Mouse (Mus musculus) common myeloid progenitor, adult 5-6 weeks (primary cell): ENCODE measurements around the gene Syvn1. TPM values are rescaled to one million over a fixed set of nuclear protein-coding genes. Genes with fewer than 3 reads are reported as not detected.

Experiments used
- ATAC-seq: replicated peaks from 2 replicates; pipeline ENCODE4 v1.8.0; 2016; ENCODE audit warnings: low read depth, mild to moderate bottlenecking, moderate TSS enrichment, inconsistent platforms; ENCODE audit not compliant: poor library complexity, severe bottlenecking
- total RNA-seq: library from RNA; stranded (forward); fragments of 200-1000, 187-1606 nt; gene quantifications from 2 replicates; pipeline ENCODE4 v1.2.3, GENCODE M21; 2017

Gene Syvn1
- 5.9 and 6.5 TPM in 2 replicates for total RNA-seq

DNA sequence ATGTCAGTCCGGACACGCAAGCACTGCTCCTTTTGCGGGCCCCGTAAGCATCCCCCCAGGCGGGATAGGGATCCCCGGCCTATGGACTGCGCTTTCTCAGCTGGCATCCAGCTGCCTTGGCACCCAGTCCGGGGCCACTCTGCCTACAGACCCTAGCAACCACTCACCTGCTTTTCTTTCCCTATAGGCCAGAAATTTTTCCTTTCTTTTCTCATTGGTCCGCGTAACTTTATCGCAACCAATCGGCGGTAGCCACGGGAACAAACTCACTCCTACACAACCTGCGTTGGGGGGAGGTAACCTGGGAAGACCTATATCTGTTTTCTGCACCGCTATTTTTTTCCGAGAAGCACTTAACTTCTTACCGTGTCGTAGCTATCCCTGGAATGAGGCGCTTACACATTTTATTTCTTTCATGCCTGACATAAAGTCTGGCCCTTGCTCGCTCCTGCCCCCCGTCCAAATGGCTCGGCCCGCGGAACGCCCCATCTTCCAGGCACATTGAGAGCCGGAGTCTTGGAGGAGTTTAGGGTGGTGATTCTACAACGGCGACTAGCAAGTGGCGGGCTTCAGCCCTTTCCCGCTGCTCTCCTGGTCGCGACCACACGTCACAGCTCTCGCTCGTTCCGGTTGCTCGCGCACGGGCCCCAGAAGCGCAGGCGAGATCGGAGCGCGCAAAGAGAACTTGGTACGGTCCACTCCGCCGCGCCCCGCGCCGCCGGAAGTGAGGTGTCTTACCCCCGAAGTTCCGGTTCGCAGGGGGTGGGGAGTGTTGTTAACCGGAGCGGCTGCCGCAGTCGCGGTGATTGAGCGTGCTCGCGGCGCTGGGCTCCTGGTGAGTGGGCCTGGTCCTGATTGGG, at the start of gene Syvn1:
Gene Syvn1, plus strand, starts transcription at position 283 of the 860 bp plus-strand sequence.
- peak; percentile 84 for ATAC-seq

DNA sequence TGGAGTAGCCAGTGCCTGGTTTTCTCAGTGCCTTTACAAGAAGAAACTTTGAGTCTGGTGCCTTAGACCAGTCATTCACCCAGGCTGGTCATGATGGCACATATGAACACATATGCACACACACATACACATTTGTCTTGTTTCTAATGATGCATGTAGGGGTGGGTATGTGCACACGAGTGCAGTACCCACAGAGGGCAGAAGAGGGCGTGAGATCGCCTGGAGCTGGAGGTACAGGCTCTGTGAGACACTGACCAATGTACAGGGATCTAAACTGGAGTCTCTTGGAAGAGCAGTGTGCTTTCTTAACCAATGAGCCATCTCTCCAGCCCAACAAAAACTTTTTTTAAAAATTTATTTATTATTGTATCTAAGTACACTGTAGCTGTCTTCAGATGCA, 48.2 kb upstream of the Syvn1 start:
- no peak for ATAC-seq

DNA sequence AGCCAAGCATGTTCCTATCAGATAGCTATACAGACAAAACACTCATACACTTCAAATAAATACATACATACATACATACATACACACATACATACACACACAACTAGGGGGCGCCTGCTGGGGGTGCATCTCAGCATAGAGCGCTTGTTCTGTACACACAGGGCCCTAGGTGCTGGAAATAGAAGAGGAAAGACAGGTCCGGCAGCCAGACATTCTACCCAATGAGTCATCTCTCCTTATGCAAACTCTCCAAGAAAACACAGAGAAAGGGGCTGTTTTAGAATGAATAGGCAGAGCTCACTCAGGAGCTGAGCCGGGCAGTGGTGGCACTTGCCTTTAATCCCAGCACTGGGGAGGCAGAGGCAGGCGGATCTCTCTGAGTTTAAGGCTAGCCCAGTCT, 46.4 kb upstream of the Syvn1 start:
- no peak for ATAC-seq

DNA sequence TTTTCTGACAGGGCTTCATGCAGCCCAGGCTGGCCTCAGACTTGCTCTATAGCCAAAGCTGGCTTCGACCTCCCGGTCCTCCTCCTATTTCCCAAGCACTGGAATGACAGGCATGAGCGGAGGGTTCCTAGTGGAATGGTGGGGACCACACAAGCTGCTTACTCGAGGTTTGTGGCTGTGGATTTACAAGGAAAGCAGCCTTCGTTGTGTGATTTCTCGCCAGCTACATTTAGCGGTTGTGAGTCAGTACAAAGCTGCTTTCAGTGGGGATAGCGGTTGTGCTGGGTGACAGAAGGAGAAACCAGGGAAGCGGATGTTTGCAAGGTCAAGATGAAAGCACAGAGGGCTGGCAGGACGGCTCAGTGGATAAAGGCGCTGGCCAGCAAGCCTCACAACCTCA, 40.8 kb upstream of the Syvn1 start:
- ATAC-seq, result no peak

DNA sequence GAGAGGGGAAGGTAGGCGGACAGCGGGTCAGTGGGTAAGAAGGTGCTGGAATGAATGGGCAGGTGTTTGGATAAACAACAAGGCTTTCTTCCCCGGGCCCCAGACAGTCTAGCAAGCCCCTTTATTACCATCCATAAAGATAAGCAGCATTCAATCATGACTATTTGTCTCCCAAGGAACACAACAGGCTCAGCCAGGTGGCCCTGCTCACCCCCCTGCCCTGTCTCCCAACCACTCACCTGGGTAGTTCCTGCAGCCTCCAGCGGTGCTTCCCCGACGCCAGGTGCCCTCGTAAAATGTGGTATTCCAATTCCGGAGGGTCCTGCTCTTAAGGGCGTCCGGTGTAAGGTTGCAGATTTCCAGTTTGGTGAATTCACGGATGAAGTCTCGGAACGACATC, 39.4 kb upstream of the Syvn1 start:
- no peak for ATAC-seq

DNA sequence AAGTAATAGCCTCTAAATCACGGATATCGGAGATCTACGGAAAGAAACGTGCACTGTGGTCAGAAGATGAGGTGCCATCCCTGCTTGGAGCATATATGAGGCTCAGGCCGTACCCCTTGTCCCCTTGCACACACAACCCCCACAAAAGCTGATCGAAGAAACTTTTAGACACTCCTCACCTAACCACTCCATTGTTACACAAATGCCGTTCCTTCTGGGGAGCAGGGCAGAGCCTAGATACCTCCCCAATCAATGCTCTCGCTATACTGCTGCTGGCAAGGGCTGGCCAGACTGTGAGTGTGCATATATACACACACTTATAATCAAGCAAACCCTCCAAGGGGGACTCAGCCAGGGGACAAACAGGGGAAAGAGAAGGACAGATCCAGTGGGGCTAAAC, 37.2 kb upstream of the Syvn1 start:
- ATAC-seq, result no peak

DNA sequence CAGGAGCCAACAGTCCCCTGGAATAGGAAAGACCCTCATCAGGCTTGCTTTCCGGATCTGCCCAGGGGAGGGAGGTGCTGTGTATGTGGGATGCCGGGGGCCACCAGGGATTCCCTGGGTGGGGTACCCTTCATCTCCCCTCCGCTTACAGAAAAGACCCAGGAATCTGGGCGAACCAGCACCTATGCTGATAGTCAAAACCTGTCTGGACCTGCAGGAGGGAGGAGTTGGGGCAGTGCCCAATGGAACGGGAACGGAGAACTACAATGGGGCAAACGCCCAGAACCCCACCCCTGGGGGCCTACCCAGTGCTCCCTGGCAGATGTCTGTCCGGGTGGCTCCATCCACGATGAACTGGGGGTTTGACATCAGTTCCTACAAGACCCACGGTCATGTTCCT, 32.7 kb upstream of the Syvn1 start:
- ATAC-seq, result no peak

DNA sequence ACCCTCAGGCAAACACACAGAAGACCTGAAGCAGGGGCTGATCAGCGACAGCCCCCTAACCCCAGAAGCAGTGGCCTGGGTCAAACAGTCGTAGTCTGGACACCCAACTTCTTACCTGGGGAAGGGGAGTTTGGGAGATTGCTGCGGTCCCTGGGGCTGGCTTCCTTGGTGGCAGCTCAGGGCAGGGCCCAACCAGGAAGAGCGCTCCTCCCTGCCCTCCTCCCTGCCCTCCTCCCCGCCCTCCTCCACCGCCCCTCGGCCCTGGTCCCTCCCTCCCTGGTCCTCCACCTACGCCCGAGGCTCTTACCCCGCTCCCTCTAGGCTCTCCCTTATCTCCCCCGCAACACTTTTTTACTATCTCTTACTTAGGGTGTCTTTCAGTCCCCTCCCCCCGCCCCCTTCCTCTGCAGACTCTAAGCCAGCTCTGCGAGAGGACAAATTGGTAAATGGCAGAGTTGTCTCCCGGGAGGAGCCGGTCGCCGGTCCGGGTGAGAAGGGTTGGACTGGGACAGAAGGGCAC, 31.3 kb upstream of the Syvn1 start:
- peak; percentile 64 for ATAC-seq

DNA sequence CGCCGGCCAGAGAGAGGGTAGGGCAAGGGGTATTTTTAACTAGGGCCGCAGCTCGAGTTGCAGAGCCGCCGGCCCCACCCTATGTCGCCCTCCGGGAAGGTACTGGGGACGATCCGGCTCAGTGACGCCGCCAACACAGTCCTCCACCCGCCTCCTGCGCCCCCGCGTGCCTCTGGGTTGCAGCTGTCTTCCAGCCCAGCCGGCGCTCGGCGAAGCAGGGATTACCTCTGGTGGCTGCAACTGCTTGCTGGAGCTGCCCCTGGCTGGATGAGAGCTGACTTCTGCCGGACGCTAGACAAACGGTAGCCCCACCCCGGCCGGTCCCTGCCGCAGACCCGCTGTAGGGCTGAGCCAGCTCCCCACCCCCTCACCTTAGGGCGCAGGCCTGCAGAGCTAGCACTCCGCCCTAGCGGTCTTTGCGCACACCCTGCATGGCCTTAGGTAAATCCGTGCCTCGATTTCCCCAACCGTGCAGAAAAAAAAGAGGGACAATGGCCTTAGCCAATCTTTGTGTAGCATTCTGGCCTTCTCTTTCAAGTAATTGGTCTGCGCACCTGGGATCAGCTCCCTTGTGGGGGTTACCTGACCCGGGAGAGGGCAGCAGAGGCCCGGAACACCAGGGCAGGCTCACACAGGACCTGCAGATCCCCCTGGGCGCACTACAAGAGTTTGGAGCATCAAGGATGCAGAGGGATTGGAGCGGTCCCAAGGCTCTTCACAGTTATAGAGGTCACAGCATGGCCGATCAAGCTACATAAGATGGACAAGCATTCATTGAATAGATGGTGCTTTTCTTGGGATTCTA, 30.7 kb upstream of the Syvn1 start, which contains the start of gene Capn1:
Gene Capn1, minus strand, starts transcription at position 387 of the 805 bp plus-strand sequence.
- peak; percentile 62 for ATAC-seq

DNA sequence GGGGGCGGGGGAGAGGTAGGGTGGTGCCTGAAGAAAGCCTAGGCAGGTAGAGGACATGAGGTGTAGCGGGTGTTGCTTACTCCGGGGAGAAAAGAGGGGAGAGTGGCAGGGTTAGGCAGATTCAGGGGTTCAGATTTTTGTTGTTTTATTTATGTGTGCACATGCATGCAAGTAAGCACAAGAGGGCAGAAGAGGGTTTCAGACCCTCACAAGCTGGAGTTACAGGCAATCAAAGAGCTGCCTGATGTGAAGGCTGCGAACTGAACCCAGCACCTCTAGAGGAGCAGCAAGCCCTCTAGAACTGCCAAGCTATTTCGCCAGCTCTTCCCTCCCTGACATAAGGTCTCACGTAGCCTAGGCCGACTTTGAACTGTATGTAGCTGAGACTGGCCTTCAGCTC, 29.8 kb upstream of the Syvn1 start:
- no peak for ATAC-seq

DNA sequence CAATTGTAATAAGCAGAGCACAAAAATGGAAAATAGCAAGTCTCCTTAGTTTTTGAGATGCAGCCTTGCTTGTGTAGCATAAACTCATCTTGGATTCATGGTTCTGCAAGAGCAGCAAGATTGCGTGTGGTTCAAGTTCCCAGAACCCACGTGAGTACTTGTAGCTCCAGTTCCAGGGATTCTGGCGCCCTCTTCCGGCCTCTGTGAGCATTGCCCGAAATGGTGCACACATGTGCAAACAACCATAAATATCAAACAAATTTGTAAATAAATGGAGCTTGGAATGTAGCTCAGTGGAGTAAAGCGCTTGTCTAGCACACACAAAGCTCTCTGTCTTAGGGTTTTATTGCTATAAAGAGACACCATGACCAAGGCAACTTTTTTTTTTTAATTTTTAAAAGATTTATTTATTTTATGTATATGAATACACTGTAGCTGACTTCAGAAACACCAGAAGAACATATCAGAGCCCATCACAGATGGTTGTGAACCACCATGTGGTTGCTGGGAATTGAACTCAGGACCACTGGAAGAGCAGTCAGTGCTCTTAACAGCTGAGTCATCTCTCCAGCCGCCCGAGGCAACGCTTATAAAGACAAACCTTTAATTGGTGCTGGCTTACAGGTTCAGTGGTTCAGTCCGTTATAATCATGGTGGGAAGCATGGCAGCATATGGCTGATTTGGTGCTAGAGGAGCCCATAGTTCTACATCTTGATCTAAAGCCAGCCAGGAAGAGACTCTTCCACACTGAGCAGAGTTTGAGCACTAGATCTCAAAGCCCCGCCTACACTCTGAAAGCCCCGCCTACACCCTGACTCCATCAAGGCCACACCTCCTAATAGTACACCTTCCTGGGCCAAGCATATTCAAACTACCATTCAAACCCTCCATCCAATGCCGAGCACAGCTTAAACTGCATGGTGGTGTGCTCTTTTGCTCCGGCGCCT, 28.0 kb upstream of the Syvn1 start:
- peak; percentile 53 for ATAC-seq

DNA sequence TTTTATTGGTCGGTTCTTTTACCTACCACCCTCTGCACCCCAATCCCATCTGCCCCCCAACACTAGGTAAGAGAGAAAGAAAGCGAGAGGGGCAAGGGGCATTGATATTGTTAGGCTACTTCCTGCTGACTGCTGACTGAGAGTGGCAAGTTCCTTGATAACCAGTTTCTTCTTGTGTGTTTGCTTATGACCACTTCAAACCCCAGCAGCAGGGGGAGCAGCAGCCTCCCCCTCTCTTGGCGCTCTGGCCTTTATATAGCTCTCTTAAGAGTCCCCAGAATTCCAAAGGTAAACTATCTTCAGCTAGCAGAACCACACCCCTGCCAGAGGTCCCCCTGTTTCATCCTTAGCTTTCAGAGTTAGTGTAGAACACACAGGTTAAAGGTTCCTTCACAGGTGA, 26.1 kb upstream of the Syvn1 start:
- ATAC-seq, result no peak

DNA sequence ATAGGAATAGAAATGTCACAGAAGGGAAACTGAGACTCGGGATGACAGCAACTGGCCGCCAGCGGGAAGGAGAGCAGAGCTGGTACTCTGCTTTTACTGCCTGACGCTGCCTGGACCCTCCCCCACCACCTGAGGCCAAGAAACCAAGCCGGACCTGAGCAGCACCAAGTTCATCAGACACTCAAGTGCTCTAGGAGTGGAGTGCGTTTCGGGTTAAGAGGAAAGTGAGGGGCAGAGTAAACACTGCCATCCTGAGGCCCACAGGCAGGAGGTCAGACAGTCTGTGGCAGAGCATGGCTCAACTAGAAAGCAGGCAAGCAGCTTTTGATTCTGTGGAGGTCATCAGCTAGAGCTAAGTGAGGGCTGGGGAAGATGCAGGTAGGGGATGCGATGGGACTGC, 23.3 kb upstream of the Syvn1 start:
- no peak for ATAC-seq

DNA sequence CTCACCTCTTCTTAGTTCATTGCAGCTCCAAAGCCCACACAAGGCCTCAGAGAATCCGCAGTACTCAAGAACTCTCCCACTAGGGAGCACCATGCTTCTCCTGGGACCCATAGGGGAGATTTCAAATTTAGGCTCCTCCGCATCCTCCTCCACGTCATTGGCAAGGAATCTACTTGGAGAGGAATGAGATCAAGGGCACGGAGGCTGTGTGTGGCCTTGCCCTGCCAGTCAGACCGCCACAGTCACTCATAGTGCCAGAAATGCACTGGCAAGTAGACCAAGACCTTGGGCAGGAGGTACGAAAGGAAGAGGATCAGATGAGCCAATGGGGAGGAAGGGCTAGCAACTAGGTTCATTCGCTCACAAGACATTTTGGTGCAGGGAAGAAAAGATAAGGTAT, 22.4 kb upstream of the Syvn1 start:
- ATAC-seq, result no peak

DNA sequence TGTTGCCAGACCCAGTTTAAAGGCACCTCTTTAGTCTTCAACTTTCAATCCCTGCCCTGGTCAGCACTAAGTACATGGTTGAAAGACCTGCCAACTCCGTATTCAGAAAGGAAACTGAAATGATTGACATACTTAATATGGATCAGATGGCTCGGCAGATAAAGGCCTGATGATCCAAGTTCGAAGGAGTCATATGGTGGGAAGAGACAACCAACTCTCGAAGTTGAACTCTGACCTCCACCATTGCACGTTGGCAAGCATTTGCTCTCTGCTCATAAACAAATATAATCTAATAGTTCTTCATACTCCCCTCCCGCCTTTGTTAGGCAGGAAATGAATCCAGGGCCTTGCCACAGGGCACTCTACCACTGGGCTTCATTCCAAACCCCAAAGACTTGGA, 17.4 kb upstream of the Syvn1 start:
- ATAC-seq, result no peak

DNA sequence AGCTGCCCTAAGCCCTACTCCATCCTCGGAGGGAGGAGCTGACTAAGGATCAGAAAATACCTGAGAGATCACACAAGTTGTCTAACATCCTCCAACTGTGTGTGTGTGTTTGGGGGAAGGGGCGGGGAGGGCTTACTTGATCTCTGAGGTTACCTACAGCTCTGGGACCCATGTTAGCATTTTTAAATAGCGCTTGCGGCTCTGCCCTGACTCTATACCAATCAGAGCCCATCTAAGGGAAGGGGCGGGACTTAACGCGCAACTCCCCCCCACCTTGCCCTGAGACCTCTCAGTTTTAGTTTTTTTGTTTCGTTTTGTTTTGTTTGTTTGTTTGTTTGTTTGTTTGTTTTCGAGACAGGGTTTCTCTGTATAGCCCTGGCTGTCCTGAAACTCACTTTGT, 16.9 kb upstream of the Syvn1 start:
- no peak for ATAC-seq

DNA sequence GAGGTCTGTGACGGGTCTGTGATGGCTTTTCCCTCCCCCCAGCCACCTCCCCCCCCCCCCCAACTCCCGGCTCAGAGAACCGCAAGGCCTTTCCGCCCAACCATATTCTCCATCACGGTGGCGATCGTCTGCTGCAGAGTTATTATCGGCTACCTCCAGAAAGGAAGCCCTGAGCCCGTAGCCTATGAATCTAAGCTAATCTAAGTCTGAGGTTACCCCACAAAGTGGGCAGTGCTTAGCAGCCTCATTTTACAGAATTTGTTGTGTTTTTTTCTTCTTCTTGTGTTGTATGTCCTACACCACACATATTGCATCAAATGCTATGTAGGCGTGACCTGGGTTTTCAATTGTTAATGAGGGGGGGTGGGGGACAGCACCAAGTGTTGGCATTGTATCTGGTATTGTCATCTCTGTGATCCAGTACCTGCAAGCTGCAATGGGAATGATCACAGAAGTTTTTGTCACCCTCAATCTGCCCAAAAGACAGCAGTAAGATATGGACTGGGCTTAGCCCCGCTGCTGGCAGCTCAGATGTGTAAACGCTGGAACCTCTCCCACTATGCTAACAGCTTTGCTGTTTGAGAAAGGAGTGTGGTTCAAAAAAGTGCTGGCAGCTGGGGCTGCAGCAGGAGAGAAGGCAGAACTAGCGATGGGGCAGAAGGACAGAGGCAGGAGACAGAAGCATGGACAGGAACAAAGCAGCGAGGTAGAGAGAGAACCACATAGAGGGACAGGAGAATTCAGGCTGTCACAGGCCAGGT, 15.7 kb upstream of the Syvn1 start:
- ATAC-seq, result no peak

DNA sequence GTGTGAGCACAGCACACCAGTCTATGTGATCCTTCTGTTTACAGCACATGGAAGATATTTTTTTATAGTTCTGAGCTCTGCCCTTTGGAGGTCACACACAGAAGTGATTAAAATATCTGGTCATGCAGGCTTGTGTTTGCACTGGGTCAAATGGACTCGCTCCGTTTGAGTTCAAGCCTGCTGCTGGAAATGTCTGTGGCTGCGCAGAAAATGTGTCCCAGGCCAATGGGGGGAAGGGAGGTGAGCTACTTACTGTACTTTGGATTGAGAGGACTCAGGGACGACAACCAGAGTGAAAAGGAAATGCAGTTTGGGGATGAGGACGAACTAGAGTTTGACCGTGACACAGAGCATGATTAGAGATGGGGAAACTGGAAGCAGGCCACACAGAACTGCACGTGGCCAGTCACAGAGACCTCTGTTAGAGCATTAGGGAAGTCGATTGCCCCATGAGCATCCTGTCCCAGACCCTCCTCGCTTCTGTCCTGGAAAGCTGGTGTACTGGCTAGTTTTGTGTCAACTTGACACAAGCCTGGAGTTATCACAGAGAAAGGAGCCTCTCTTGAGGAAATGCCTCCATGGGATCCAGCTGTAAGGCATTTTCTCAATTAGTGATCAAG, 10.3 kb upstream of the Syvn1 start:
- ATAC-seq, result no peak

DNA sequence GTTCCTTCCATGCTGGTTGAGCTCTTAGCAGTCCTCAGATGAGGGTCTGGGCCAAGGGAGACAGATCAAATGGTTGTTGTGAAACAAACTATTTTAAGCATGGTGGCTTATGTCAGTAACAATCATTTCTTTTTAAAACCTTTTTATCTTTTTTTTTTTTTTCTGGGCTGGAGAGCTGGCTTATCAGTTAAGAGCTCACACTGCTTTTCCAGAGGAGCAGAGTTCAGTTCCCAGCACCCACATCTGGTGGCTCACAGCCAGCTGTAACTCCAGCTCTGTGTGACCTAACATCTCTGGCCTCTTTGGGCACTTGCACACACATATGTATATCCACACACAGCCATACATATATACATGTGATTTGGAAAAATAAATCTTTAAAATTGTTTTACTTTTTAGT, 8.7 kb upstream of the Syvn1 start:
- no peak for ATAC-seq
